Mouse (Mus musculus) forebrain, postnatal 0 days (tissue): Measurements from ENCODE around the gene Arid1b. TPM values are rescaled to one million over a fixed set of nuclear protein-coding genes. Genes with fewer than 3 reads are reported as not detected.

Experiments used
- ATAC-seq: fragments of 200-750 bp; cut with Nextera tagmentation; 2 replicates; pipeline ENCODE4 v1.8.0; 2017; ENCODE audit warnings: mild to moderate bottlenecking, moderate library complexity
- DNase-seq: peaks from one replicate; pipeline ENCODE4 v3.0.0-alpha.2; 2015
- H3K27ac ChIP-seq: fragments of 300-500 bp; sonication (generic); 2 replicates; pipeline ENCODE4 v1.5.1; 2014; ENCODE audit warnings: low read depth, mild to moderate bottlenecking, antibody characterized with exemption, low read length, moderate library complexity, mixed read lengths
- H3K27me3 ChIP-seq: fragments of 300-500 bp; sonication (generic); 2 replicates; pipeline ENCODE4 v1.6.1; 2014; ENCODE audit warnings: mild to moderate bottlenecking, low read length, mixed read lengths; ENCODE audit not compliant: insufficient read depth
- H3K36me3 ChIP-seq: fragments of 300-500 bp; sonication (generic); 2 replicates; pipeline ENCODE4 v1.6.1; 2014; ENCODE audit warnings: mild to moderate bottlenecking, moderate library complexity; ENCODE audit not compliant: insufficient read depth
- H3K4me1 ChIP-seq: fragments of 300-500 bp; sonication (generic); 2 replicates; pipeline ENCODE4 v1.6.1; 2014; ENCODE audit warnings: antibody characterized with exemption; ENCODE audit not compliant: insufficient read depth
- H3K4me2 ChIP-seq: fragments of 300-500 bp; sonication (generic); 2 replicates; pipeline ENCODE4 v1.6.1; 2014; ENCODE audit warnings: low read depth, mild to moderate bottlenecking, moderate library complexity
- H3K4me3 ChIP-seq: fragments of 300-500 bp; sonication (generic); 2 replicates; pipeline ENCODE4 v1.5.1; 2014; ENCODE audit warnings: low read depth, low read length, mixed read lengths
- H3K9ac ChIP-seq: fragments of 300-500 bp; sonication (generic); 2 replicates; pipeline ENCODE4 v1.6.1; 2014; ENCODE audit warnings: mild to moderate bottlenecking
- H3K9me3 ChIP-seq: fragments of 300-500 bp; sonication (generic); 2 replicates; pipeline ENCODE4 v1.6.1; 2016; ENCODE audit warnings: low read length
- CTCF ChIP-seq: sonication (generic); IDR thresholded peaks from 2 replicates; pipeline ENCODE4 v1.5.1; 2016; ENCODE audit warnings: antibody characterized with exemption, control low read depth, low read depth
- WGBS: fragments of 180-500 bp; shearing (Covaris S2); extraction: QIAGEN DNeasy Blood & Tissue Kit; methylation state at CpG from one replicate; pipeline ENCODE4 v1.1.7; 2014; 5-methylcytosine and 5-hydroxymethylcytosine counted together
- polyA plus RNA-seq: library from polyadenylated mRNA; unstranded; fragments of >200 nt; fragmentation: Nextera tagmentation; extraction: Ambion mirVana; gene quantifications from 2 replicates; pipeline ENCODE4 v1.2.1, GENCODE M21; 2015
- total RNA-seq: library from RNA; depleted of rRNA; stranded (reverse); fragments of >200 nt; gene quantifications from 2 replicates; pipeline ENCODE4 v1.2.3, GENCODE M21; 2014

Gene Arid1b
- total and polyA plus RNA-seq, 2 experiments from 2014 or later: 10.5 to 51.6 TPM

- Histone ChIP-seq H3K9ac (no peak overlapping the region), H3K27ac (no peak overlapping the region), H3K36me3 (no peaks in the 10 kb centered on the region), H3K4me3 (no peak overlapping the region), H3K27me3 (no peaks in the 10 kb centered on the region), H3K4me1 (peaks cover 11% of the 10 kb centered on the region; the same call in 1 of the 2 replicates), H3K4me2 (no peak overlapping the region), H3K9me3 (no peaks in the 10 kb centered on the region)
- ATAC-seq: no peak
- no peak for DNase-seq
- 82% methylated on average over 7 of the region's 7 CpGs for WGBS
- no peak for TF ChIP-seq CTCF
Measured at GRCm38 (mm10) chr17:5157609-5158008, 163.5 kb downstream of the Arid1b start.

GRCm38 (mm10) chr17:5162525-5162924 lies 168.4 kb downstream of the Arid1b start:
- Histone ChIP-seq H3K4me1 (no peaks in the 10 kb centered on the region; the same call in 1 of the 2 replicates), H3K4me3 (no peak overlapping the region), H3K9ac (no peak overlapping the region), H3K27me3 (no peaks in the 10 kb centered on the region), H3K27ac (no peak overlapping the region), H3K36me3 (no peaks in the 10 kb centered on the region), H3K9me3 (no peaks in the 10 kb centered on the region), H3K4me2 (no peak overlapping the region)
- 38% methylated on average over 2 of the region's 2 CpGs for WGBS
- DNase-seq (no peak), ATAC-seq (no peak; the same call in 1 of the 2 replicates)
- TF ChIP-seq CTCF: no peak

- 87% methylated on average over 7 of the region's 7 CpGs for WGBS
- no peak overlapping the region for H3K4me2 ChIP-seq
- ATAC-seq (no peak), DNase-seq (no peak)
- H3K27ac ChIP-seq: no peak overlapping the region
- no peaks in the 10 kb centered on the region; the same call in 1 of the 2 replicates for H3K4me1 ChIP-seq
- no peaks in the 10 kb centered on the region for H3K27me3 ChIP-seq
- no peaks in the 10 kb centered on the region for H3K36me3 ChIP-seq
- no peak for TF ChIP-seq CTCF
- H3K4me3 ChIP-seq: no peak overlapping the region
- H3K9ac ChIP-seq: no peak overlapping the region
- no peaks in the 10 kb centered on the region for H3K9me3 ChIP-seq
Measured at GRCm38 (mm10) chr17:5163251-5163826, 169.2 kb downstream of the Arid1b start.

- no peak for TF ChIP-seq CTCF
- no peaks in the 10 kb centered on the region for H3K9me3 ChIP-seq
- no peak overlapping the region for H3K4me2 ChIP-seq
- ATAC-seq (no peak), DNase-seq (no peak)
- no peak overlapping the region for H3K9ac ChIP-seq
- H3K4me1 ChIP-seq: peaks cover 7% of the 10 kb centered on the region
- H3K36me3 ChIP-seq: no peaks in the 10 kb centered on the region
- H3K4me3 ChIP-seq: no peak overlapping the region
- no peaks in the 10 kb centered on the region for H3K27me3 ChIP-seq
- H3K27ac ChIP-seq: no peak overlapping the region
- 78% methylated on average over 4 of the region's 4 CpGs for WGBS
Measured at GRCm38 (mm10) chr17:5164794-5165193, 170.7 kb downstream of the Arid1b start.

- no peak for TF ChIP-seq CTCF
- no peak overlapping the region for H3K4me3 ChIP-seq
- ATAC-seq: no peak
Measured at GRCm38 (mm10) chr17:5165201-5165825, 171.2 kb downstream of the Arid1b start.

DNA sequence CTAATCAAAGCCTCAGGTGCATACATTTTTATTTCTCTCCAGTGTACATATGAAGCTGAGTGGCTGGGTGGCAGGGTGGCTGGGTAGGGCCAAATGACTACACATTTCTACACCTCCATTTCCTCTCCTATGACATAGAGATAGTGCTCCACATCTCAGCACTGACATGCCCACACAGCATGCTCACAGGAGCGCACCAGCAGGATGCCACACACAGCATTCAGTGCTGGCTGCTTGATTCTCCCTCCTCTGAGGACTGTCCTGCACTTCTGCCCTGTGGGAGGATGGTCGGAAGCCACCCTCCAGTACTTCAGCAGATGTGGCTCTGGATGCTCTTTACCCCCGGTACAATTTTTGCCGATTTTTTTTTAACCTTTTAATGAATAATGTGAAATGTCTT lies 172.0 kb downstream of the Arid1b start:
- Histone ChIP-seq H3K27ac (no peak overlapping the region), H3K4me3 (no peak overlapping the region), H3K36me3 (no peaks in the 10 kb centered on the region), H3K4me1 (peaks cover 12% of the 10 kb centered on the region), H3K9ac (no peak overlapping the region), H3K9me3 (no peaks in the 10 kb centered on the region), H3K4me2 (no peak overlapping the region), H3K27me3 (no peaks in the 10 kb centered on the region)
- DNase-seq (no peak), ATAC-seq (no peak)
- WGBS: 82% methylated on average over 4 of the region's 4 CpGs
- no peak for TF ChIP-seq CTCF

More at GRCm38 (mm10) chr17:5165201-5165825, 171.2 kb downstream of the Arid1b start:
- Histone ChIP-seq H3K4me2 (no peak overlapping the region), H3K9me3 (no peaks in the 10 kb centered on the region), H3K27ac (no peak overlapping the region), H3K27me3 (no peaks in the 10 kb centered on the region), H3K4me1 (peaks cover 9% of the 10 kb centered on the region), H3K9ac (no peak overlapping the region), H3K36me3 (no peaks in the 10 kb centered on the region)
- 63% methylated on average over 15 of the region's 15 CpGs for WGBS
- no peak for DNase-seq

- H3K27me3 ChIP-seq: no peaks in the 10 kb centered on the region
- H3K36me3 ChIP-seq: no peaks in the 10 kb centered on the region
- peaks cover 17% of the 10 kb centered on the region; the same call in 1 of the 2 replicates for H3K4me1 ChIP-seq
- no peaks in the 10 kb centered on the region for H3K9me3 ChIP-seq
- no peak overlapping the region for H3K4me2 ChIP-seq
- no peak overlapping the region for H3K9ac ChIP-seq
- 85% methylated on average over 7 of the region's 7 CpGs for WGBS
- no peak overlapping the region for H3K4me3 ChIP-seq
- TF ChIP-seq CTCF: no peak
- no peak overlapping the region for H3K27ac ChIP-seq
- DNase-seq (no peak), ATAC-seq (no peak)
Measured at GRCm38 (mm10) chr17:5168046-5168445, 173.9 kb downstream of the Arid1b start.
